Mouse (Mus musculus): ENCODE data around the gene Cep55. TPM values are rescaled to one million over a fixed set of nuclear protein-coding genes. Genes with fewer than 3 reads are reported as not detected.

Gene Cep55
- total RNA-seq, 2 experiments from 2014 or later, result 0.45 to 1.3 TPM

DNA sequence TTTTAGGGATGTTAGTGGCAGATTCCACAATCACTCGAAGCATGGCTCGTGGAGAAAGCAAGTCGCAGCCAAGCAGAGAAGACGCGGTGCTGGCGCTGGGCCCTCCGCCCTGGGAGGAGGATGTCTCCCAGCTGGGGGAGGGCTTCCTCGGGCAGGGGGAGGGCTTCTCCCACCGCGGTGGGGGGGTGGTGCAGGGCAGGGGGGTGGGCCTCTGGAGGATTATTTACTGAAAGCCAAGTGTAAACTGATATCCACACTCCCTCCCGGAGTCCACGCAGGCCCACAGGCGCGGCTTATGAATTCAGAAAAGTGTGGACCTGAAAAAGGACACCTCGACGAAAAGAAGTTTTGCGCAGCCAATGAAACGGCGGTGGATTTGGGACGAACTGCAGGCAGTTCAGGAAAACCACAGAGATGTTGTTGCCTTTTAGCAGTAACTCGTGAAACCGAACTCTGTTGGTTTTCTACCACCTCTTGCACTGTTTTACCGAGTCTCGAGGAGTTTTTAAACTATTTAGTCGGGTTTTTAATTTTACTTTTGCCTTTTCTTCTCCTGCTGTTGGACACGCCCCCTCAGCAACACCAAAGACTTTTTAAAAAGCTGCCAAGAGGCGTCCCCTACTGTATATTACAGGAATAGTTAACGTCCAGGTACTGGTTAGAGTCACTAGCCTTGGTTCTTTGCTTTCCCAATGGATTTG, 11.4 kb upstream of the Cep55 start, which contains the start of gene Myof:
Myof (minus strand) TSS at position 297 of the 701 bp plus-strand sequence.
- no peak for DNase-seq (ENCODE audit: low spot score in 2 of 2)

DNA sequence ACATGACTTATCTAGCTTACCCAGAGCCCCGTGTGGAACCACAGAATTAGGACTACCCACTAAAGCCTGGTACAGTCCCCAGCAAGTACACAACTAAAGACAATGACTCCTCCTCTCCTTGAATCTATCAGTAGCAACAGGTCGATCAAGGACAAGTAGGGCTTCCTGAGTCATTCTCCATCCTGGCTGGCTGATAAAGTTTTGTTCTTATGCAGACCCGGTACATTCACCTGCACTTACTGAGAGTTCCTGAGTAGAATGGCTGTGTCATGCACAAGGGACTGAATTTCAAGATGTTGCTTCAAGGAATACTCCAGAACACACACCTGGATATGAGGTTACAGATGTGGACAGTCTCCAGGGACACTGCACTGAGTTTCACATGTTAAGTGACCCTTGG, 9.6 kb upstream of the Cep55 start:
- no peak for DNase-seq (ENCODE audit: low spot score in 2 of 2)

DNA sequence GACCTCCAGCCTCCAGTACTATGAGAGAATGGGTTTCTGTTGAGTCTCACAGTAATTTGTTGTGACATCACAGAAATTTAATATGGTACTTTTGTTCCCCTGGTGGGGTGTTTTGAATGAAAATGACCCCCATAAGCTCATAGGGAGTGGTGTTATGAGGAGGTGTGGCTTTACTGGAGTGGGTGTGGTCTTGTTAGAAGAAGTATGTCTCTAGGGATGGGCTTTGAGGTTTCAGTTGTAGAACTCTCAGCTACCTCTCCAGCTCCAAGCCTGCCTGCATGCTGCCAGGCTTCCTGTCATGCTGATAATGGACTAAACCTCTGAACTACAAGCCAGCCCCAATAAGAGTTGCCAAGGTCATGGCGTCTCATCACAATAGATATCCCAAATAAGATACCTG, 5.1 kb upstream of the Cep55 start:
- no peak for DNase-seq (ENCODE audit: low spot score in 2 of 2)

DNA sequence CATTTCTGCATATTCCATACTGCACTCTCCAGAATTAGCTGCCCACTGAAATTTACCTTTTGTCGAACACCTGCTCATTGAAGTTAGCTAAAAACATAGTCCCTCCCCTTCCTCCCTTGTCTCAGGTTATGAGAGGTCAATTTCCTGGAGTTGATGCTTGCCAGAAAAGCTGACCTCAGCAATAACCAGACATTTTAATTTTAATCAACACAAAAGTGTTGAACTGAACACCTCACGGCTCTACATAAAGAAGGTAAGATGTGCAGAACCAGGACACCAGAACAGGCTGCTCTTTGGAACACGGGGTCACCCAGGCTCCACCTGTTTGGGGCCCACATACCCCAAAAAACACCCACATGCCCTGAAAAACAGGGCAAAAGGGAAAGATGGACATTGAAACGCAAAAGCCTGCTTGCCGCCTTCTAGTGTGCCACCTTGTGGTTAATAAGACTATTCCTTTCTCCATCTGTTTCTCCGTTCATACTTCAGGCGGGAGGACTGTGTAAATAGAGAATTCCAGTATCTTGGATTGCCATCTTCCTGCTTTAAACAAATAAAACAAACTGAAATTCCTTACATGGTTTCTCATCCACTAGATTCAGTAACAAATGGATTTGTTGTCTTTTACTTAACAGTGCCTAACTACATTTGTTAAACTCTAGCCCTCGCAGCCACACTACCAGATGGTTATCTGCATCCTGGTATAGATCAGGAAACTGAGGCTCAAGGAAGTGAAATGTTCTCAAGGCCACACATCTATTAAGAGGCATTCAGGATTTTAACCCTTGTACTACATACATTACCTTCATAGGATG, 1.4 kb upstream of the Cep55 start:
- peak in 1 of 2 experiments; percentile 18 for DNase-seq (ENCODE audit: low spot score in 2 of 2)

DNA sequence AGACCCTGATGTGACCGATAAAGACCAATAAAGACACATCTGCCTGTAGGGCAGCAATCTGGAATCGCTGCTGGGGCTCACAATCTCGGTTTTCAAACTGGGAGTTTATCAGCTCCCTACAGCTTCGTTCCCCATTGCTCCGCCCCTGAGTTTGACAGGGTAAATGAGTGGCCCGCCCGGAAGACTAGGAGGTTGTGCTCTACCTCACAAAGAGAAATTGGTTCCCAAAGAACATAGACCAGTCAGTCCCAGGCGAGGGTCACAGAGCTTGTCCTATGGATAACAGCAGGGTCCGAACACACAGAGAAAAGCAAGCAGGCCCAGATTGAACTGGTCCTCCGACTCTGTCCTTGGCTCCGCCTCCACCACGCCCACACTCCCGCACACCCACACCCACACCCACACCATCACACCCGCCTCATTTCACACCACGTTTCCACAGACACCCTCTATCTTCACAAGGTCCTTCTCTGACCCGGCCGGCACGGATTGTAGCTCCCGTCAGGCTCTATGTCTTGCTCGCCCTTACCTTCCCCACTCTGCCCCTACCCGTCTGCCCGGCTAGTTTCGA, 577 bp upstream of the Cep55 start:
- peak; percentile 68 to 71 for DNase-seq (ENCODE audit: low spot score in 2 of 2)

DNA sequence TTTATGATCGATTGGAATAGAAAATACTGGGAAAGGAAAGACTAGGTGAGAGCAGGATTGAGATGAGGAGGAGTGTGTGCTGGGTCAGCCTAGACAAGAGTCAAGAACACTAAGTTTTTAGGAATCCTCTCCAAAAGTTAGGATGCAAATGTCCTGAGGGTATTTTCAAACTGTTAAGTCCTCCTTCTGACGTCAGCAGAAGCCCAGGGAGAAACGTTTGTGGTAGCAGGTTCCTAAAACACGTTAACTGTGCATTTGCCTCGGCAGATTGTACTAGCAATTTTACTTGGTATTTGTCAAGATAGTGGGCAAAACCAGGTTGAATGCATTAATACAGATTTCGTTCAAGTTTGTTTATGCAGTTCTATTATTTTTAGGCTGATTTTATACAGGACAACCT, 987 bp downstream of the Cep55 start:
- no peak for DNase-seq (ENCODE audit: low spot score in 2 of 2)

DNA sequence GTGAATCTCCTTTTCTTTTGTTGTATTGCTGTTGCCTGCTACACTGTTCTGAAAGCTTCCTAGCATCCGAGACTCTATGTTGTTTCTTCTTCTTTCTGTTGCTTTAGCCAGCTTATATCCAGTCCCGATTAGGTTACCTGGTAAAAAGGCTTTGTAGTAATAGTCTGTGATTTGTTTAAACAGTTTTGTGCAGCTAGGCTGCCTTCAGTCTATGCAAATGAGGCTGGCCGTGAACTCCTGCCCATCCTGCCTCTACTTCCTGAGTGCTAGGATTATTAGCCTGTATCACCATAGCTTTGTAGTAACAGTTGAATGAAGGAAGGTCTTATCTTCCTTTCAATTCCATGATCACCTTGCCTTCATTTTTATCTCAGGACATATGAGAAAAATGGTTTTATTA, 1.5 kb downstream of the Cep55 start:
- DNase-seq (ENCODE audit: low spot score in 2 of 2), result no peak

DNA sequence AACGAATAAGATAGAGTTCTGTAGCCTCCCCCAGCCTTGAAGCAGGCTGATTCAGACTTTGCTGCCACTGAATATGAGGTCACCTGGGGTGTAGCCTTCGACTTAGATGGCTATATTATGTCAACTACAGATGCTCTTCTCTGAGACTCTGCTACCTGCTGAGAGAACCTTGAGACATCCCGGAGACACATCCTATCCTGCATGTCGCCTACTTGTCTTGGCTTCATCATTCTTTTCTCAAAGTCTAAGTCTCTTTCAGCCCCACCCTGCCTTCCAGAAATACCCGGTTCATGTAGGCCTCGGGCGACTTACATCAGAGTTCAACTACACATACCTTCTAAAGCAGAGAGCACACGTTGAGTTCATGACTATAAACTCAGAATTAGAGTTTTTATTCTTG, 2.1 kb downstream of the Cep55 start:
- no peak for DNase-seq (ENCODE audit: low spot score in 2 of 2)

DNA sequence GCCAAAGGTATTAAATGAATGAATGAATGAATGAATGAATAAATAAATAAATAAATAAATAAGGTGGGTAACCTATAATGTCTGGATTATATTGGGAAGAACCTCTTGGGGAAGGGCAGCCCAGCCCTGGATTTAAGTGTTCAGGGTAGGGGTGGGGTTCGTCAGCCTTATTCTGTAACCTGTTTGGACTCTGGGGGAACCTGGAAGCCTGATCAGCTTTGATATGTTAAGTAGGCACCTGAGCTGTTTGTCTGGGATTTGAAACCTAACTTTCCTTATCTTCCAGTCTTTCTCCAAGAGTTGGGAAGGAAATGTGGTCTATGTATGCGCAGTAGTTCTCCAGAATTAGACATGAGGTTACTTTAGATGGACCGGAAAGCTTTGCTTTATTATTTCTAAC, 8.4 kb downstream of the Cep55 start:
- DNase-seq (ENCODE audit: low spot score in 2 of 2), result no peak

DNA sequence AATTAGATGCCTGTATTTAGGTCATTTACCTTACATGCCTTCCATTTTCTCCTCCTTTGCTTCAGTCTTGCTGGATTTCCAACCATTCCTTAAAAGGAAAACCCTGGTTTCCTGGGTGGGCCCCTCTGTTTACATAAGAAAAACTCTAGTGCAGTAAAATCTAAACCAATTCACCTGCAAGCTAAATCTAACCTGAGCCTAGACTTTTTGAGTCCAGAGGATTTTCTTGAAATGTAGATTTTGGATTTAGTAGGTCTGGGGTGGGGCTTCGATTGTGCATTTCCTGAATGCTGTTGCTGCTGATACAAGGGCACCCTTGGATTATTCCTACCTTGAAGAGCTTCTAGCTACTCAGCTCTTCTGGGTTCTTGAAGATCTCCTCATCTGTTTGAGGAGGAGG, 9.2 kb downstream of the Cep55 start:
- no peak for DNase-seq (ENCODE audit: low spot score in 2 of 2)

DNA sequence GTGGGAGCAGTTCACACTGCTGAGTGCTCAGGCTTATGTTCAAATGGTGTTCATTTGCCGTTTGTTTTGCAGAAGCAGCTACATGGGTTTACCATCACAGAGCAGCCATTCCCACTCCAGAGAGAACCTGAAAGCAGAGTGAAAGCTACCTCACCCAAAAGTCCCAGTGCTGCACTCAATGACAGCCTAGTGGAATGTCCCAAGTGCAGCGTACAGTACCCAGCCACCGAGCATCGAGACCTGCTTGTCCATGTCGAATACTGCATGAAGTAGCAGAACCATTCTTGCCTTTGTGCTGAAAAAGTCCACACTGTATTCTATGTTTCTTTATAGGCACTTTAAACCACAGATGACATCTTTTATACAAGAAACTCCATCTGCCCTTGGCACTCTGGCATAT, 18.4 kb downstream of the Cep55 start:
- no peak for DNase-seq (ENCODE audit: low spot score in 2 of 2)

DNA sequence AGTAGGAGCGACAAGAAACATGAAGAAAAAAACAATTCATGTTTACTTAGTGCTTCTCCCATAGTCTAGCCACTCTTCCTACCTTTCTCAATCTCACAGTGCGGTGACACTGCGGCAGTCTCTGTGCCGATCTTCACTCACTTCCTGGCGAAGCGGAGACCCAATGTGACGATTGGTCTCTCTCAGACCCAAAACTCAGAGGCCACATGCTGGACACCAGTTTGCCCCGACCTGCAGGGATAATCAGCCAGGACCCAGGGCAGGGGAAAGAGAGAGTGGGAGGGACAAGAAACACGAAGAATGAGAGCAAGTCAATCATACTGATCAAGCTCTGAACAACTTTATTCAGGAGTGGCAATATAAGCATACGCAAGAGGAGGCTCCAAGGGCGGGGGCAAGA, 20.2 kb downstream of the Cep55 start:
- no peak for DNase-seq (ENCODE audit: low spot score in 2 of 2)

DNA sequence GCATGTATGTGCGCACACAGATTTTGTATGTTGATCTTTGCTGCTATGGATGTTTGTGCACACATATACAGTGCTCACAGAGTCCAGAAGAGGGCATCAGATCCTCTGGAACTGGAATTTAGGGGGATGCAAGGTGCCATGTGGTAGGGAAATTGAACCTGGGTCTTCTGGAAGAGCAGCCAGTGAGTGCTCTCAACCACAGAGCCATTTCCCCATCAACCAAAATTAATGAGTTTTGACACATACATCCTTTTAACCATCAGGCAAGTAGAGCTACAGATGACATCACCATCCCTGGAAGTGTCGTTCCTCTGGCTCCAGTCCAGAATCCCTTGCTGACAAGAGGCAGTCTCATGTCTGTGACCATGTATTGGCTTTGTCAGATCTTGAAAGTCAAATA, 21.4 kb downstream of the Cep55 start:
- DNase-seq (ENCODE audit: low spot score in 2 of 2), result no peak

DNA sequence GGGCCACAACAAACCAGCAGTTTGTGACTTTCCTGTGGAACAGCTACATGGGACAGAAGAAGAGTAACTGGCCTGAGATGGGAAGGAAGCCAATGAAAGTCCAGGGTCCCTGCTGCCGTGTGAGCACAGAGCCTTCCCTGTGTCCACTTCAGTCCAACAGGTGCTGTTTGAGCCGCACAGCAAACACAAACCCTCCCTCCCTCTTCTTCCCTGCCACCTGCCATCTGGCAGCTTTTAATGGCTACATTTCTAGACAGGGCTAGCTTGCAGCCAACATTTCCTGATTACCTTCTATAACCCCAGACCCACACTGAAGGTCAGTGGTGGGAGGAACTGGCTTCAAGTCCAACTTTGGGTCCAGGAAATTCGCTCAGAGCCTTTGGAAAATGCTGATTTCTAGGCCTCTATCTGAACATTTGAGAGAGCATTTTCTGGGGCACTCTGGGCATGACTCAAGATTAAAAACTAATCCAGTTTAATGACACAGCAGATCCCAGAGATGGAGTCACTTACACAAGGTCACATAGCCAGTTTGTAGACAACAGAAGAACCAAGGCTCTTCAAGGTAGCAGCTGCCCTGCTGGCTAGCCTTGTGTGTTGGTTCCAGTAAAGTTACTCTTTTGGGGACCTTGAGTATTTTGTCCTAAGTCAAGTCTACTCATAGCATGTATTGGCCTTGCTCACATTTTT, 23.2 kb downstream of the Cep55 start:
- no peak for DNase-seq (ENCODE audit: low spot score in 2 of 2)

DNA sequence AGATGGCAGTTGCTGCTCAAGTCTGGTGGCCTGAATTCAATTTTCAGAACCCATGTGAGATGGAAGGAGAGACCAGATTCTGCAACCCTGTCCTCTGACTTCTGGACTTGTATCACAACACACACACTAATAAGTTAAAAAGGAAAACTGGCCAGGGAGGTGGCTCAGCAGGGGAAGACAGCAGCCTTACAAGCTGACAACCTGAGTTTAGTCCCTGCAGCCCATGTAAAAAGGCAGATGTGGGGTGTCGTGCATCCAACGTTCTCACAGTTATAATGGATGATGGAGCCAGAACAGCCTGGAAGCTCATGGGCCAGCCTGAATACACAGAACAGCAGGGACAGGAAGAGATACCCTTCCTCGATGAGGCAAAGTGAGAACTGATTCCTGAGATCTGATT, 26.6 kb downstream of the Cep55 start:
- DNase-seq (ENCODE audit: low spot score in 2 of 2), result no peak

DNA sequence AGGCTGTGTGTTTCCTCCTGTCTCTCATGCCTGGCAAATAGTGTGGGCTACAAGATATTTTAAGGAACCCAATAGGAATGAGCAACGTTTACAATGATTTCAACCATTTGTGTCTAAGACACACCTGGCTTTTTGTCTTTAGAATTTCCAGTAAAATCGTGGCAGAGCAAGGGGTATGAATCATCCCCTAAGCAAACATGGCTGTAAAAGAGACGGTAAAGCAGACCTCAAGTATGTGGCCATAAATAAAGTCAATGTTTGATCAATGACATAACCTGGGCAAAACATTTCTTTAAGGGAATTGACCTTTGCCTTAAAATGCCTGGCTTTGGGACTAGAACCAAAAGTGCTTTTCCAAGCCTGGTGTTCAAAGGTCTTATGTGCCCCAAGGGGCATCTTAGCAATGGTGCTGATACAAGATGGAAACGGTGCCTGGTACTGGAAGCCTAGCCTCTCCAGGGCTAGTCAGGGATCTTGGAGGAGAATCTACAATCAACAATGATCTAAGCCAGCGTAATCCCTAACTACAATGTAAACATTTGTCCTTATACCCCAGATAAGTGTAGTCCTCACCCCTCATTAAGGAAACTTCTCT, 28.2 kb downstream of the Cep55 start:
- no peak for DNase-seq (ENCODE audit: low spot score in 2 of 2)

DNA sequence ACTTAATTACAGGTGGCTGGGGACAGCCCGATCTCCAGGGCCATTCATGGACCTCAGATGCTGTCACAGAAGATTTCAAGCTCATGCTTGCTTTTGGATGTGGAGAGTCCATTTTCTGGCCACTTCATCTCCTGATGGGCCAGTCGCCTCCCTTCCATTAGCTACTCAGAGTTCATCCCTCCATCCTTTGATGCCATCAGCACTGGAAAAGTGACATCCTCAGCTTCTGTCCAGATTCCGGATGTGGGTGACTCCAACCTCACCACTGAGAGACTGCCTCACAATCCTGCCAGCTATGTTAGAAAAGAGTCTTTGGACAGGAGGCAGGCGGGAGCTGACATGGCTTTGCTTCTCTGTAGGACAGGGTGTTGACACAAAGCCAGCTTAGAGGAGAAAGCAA, 31.0 kb downstream of the Cep55 start:
- DNase-seq (ENCODE audit: low spot score in 2 of 2), result no peak

DNA sequence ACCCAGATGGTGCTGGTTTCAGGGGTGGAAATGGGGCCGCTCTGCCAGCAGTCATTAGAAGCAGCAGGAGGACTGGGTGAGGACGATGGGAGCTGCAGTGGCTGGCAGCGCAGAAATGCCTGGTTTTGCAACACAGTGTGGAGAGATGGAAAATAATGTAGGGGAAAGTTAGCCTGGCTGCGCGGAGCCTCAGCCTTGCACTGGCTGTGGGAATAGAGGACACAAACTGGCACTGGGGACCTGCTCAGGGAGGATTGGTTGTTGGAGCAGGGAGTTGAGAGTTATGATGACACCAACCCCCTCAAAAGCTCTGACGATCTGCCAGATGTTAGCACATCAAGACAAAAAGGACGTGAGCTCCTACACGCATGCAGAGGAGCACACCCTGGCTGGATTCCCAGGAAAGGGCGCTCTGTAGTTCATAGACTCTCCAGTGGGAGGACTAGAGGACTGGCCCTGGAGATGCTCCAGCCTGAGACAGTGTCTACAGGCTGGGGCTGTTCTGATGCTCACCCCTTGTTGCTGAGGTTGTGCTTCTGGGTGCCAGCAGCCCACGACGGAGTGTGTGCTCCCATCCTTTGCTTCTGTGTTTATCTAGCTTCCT, 32.2 kb downstream of the Cep55 start:
- DNase-seq (ENCODE audit: low spot score in 2 of 2), result peak; percentile 26 to 30

DNA sequence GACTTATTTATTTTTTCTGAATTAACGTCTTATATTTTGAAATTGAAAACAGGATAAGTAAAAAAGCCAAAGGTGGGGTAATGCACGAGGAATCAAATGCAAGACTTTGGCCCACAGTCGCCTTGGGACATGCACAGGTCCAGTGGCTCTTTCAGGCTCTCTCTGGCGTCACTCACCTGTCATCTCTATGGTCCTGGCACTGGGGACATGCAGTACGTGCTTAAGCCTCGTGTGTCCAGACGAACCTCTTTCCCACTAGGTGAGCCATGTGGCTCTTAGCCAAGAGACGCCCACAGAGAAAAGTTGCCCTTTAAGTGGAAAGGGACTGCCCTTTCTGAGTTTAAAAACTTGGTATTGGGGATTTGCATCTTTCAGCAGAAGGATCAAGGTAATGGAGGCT, 34.5 kb downstream of the Cep55 start:
- no peak for DNase-seq (ENCODE audit: low spot score in 2 of 2)

DNA sequence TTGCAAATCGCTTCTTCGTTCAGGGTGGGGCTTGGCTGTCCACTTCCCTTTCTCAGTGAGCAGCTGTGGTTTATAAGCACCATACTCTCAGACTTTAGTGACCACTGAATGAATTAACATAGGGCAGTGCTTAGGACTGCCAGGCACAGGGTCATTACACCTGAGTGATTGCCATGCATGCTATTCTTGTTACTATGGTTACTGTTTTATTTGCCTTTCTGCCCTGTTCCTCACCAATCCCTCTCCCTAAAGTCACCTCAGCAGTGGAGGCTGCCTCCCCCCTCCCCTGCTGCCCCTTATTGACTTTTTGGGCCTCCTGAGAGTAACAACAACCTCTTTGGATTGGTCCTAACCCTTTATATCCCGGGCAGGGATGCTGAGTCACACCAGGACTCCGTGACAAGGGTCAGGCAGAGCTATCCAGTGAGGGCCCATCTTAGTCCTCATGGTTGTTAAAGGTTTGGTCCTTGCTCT, 36.7 kb downstream of the Cep55 start:
- DNase-seq (ENCODE audit: low spot score in 2 of 2), result no peak

DNA sequence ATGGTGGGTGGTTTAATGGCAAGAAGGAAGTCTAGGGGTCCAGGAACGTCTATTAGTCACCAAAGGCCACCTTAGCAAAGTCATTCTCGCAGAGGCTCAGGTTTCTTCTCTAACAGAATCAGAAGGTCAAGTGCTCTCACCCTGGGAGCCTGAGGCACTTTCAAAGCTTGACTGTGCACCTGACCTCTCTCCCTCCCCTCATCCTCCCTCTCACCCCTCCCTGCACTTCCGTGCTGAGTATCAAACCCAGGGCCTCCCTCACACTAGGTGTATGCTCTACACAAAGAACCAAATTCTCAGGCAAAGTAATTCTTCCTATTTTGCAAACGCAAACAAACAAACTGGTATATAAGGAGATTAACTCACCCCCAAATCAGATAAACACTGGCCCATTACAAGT, 41.4 kb downstream of the Cep55 start:
- no peak for DNase-seq (ENCODE audit: low spot score in 2 of 2)

All from layer of hippocampus, postnatal 14 days (tissue).